Mouse (Mus musculus) hindbrain, embryonic 10.5 days (tissue): ENCODE measurements around the gene Tuba1a. TPM values are rescaled to one million over a fixed set of nuclear protein-coding genes. Genes with fewer than 3 reads are reported as not detected.
A peak's percentile ranks its signal among the peaks of the same experiment; 100 is the strongest.
"Not testable (repeated sequence)": the region's sequence is repeated elsewhere in the genome, so short reads cannot be mapped to it uniquely, and the experiment has no call there.

Experiments
- DNase-seq: peaks from one replicate; pipeline ENCODE4 v3.0.0-alpha.2; 2017; ENCODE audit warnings: low spot score
- H3K27ac ChIP-seq: fragments of 300-500 bp; sonication (generic); 2 replicates; pipeline ENCODE4 v1.5.1; 2016; ENCODE audit warnings: mild to moderate bottlenecking, moderate library complexity
- H3K27me3 ChIP-seq: fragments of 300-500 bp; sonication (generic); 2 replicates; pipeline ENCODE4 v1.6.1; 2016; ENCODE audit warnings: mild to moderate bottlenecking; ENCODE audit not compliant: poor library complexity, insufficient read depth, severe bottlenecking
- H3K36me3 ChIP-seq: fragments of 300-500 bp; sonication (generic); 2 replicates; pipeline ENCODE4 v1.6.1; 2016; ENCODE audit warnings: mild to moderate bottlenecking, moderate library complexity
- H3K4me1 ChIP-seq: fragments of 300-500 bp; sonication (generic); replicated peaks from 2 replicates; pipeline ENCODE4 v1.6.1; 2016; ENCODE audit warnings: mild to moderate bottlenecking
- H3K4me3 ChIP-seq: fragments of 300-500 bp; sonication (generic); 2 replicates; pipeline ENCODE4 v1.5.1; 2016; ENCODE audit warnings: mild to moderate bottlenecking, moderate library complexity
- H3K9me3 ChIP-seq: fragments of 300-500 bp; sonication (generic); 2 replicates; pipeline ENCODE4 v1.6.1; 2016; ENCODE audit warnings: mild to moderate bottlenecking, moderate library complexity
- WGBS: fragments of 180-500 bp; shearing (Covaris S2); methylation state at CpG from one replicate; pipeline ENCODE4 v1.1.7; 2016; 5-methylcytosine and 5-hydroxymethylcytosine counted together
- polyA plus RNA-seq: library from polyadenylated mRNA; unstranded; fragments of >200 nt; fragmentation: Nextera tagmentation; extraction: Ambion mirVana; gene quantifications from 2 replicates; pipeline ENCODE4 v1.2.1, GENCODE M21; 2016

Gene Tuba1a
- polyA plus RNA-seq, 1 experiment from 2014 or later, result 8,764 TPM

- no peak overlapping the region for H3K27ac ChIP-seq
- peaks cover 6% of the 10 kb centered on the region for H3K4me1 ChIP-seq
- H3K4me3 ChIP-seq, result no peak overlapping the region
- no peak for DNase-seq
- WGBS, result 91% methylated on average over 2 of the region's 2 CpGs
- peaks cover 8% of the 10 kb centered on the region; the same call in 1 of the 2 replicates for H3K36me3 ChIP-seq
- H3K27me3 ChIP-seq, result no peaks in the 10 kb centered on the region
- no peaks in the 10 kb centered on the region for H3K9me3 ChIP-seq
These were observed 30.4 kb downstream of the Tuba1a start for GRCm38 (mm10) chr15:98923031-98923537.

DNA sequence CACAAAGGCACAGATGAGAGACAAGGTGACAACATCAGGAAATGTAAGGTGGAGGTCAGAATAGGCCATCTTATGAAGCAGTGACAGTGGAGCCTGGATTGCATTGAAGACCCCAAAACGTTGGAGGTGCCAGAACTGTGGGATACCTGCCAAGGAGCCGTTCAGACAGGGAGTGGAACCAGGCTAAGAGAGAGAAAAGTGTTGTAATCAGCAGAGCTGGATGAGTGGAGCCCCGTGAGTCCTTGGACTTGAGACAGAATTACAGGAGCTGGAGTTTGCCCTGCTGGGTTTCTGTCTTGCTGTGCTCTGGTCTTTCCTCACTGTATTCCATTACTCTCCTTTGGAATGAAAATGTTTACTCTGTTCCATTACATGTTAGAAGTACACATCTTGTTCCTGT lies 30.9 kb downstream of the Tuba1a start:
- no peak for DNase-seq
- Histone ChIP-seq H3K4me3 (no peak overlapping the region), H3K9me3 (no peaks in the 10 kb centered on the region), H3K27me3 (no peaks in the 10 kb centered on the region), H3K27ac (no peak overlapping the region), H3K36me3 (peaks cover 8% of the 10 kb centered on the region; the same call in 1 of the 2 replicates), H3K4me1 (peaks cover 7% of the 10 kb centered on the region)
- 63% methylated on average over 3 of the region's 3 CpGs for WGBS

- peaks cover 8% of the 10 kb centered on the region; the same call in 1 of the 2 replicates for H3K36me3 ChIP-seq
- H3K9me3 ChIP-seq, result no peaks in the 10 kb centered on the region
- 87% methylated on average over 5 of the region's 5 CpGs for WGBS
- no peak for DNase-seq
- no peak overlapping the region for H3K4me3 ChIP-seq
- H3K4me1 ChIP-seq, result peaks cover 18% of the 10 kb centered on the region
- no peaks in the 10 kb centered on the region for H3K27me3 ChIP-seq
- no peak overlapping the region for H3K27ac ChIP-seq
These were observed 32.0 kb downstream of the Tuba1a start for GRCm38 (mm10) chr15:98921510-98921909.

DNA sequence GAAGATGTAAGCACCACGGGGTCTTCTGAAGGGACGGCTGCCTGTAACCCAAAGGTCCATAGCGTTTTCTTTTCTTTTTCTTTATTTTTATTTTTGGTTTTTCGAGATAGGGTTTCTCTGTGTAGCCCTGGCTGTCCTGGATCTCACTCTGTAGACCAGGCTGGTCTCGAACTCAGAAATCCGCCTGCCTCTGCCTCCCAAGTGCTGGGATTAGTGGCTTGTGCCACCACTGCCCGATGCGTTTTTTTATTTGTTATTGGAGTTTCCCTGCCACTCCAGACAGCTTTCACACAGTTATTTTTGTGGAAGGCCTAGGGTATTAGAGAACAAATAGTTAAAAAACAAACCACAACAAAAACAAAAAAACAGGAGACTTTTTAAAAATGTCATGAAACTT lies 35.0 kb downstream of the Tuba1a start:
- H3K4me3 ChIP-seq, result peak overlapping the region; percentile 95
- WGBS, result 28% methylated on average over 8 of the region's 8 CpGs
- peak overlapping the region; percentile 96 for H3K27ac ChIP-seq
- H3K9me3 ChIP-seq, H3K27me3 ChIP-seq, DNase-seq: not testable (repeated sequence)
- peaks cover 29% of the 10 kb centered on the region for H3K36me3 ChIP-seq
- H3K4me1 ChIP-seq, result peaks cover 35% of the 10 kb centered on the region

DNA sequence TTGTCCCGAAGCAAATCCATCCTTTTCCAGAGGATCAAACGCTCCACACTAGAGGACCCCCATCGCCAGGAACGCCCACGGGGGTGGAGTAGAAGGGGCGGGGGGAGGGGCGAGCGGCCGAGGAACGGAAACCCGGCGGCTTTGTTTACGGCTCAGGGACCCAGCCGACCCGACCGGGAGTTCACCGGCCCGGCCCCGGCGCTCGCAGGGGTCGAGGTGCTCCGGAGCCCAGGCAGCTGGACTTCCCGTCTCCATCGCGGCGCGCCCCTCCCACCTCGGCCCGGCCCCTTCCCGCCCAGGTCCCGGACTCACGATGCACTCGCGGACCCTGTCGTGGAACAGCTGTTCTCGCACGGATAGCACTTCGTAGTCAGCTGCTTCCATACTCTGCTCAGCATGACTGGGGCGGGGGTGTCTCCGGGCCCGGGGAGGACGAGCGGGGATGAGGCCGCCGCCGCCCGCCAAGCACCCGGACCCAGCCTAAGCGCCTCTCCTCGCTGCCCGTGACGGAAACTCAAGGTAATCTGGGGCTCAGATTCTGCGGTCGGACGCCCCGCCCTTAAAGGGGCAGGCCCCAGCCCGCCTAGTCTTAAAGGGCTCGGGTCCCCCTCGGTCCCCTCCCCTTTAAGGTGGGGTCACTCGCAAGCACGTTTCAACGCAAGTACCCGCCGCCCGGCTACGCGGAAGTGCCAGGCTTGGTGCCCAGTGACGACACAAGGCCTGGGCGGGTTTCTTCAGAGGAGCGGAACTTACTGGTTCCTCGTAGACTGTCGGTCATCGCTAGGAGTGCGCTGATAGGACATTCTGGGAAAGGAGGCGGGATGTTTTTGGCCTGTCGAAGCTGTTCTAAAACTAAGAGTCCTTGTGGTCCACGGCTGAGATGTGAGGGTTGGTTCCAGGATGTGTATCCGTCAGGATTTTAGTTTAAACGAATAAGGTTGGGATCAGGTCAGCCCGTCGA lies 35.7 kb downstream of the Tuba1a start, which contains the start of gene Lmbr1l:
Gene Lmbr1l (minus strand): TSS at position 694 of the 961 bp plus-strand sequence.
- peak; percentile 99 for DNase-seq
- Histone ChIP-seq H3K4me1 (peaks cover 35% of the 10 kb centered on the region), H3K9me3 (no peaks in the 10 kb centered on the region), H3K27ac (peak within 1 kb of the TSS; percentile 96), H3K36me3 (peaks cover 35% of the 10 kb centered on the region), H3K4me3 (peak within 1 kb of the TSS; percentile 95), H3K27me3 (no peaks in the 10 kb centered on the region)
- WGBS, result under 1% methylated on average over 82 of the region's 82 CpGs

- H3K36me3 ChIP-seq, result peaks cover 43% of the 10 kb centered on the region
- H3K27me3 ChIP-seq, result no peaks in the 10 kb centered on the region
- DNase-seq, result no peak
- H3K9me3 ChIP-seq, result no peaks in the 10 kb centered on the region
- H3K4me3 ChIP-seq, result peak overlapping the region; percentile 95
- H3K4me1 ChIP-seq, result peaks cover 35% of the 10 kb centered on the region
- H3K27ac ChIP-seq, result peak overlapping the region; percentile 96
- 0% methylated on average over 14 of the region's 14 CpGs for WGBS
These were observed 36.4 kb downstream of the Tuba1a start for GRCm38 (mm10) chr15:98917091-98917490.

GRCm38 (mm10) chr15:98916016-98916415 lies 37.5 kb downstream of the Tuba1a start:
- Histone ChIP-seq H3K27ac (peak overlapping the region; percentile 96; the same call in 1 of the 2 replicates), H3K9me3 (no peaks in the 10 kb centered on the region), H3K36me3 (peaks cover 48% of the 10 kb centered on the region), H3K4me1 (peaks cover 35% of the 10 kb centered on the region), H3K27me3 (no peaks in the 10 kb centered on the region), H3K4me3 (peak overlapping the region; percentile 95)
- no peak for DNase-seq
- WGBS, result 95% methylated on average over 4 of the region's 4 CpGs

DNA sequence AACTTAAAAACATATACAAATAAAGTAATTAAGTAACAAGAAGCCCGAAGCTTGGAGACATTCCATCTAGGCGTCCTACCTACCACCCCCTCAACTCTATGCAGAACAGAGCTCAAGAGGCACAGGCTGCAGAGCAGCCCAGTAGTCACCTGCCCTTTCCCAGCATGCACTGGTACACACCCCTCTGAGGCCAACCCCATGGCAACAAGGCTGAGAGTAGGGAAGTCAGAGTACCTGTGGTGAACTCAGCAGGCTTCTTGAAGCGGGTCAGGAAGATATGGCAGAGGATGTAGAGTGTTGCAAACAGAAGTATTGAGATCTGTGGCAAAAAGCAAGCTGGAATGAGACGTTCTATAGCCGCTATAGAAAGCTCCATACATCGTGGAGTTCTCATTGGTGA lies 38.6 kb downstream of the Tuba1a start:
- 93% methylated on average over 6 of the region's 6 CpGs for WGBS
- DNase-seq, result no peak
- Histone ChIP-seq H3K27me3 (no peaks in the 10 kb centered on the region), H3K9me3 (no peaks in the 10 kb centered on the region), H3K36me3 (peaks cover 59% of the 10 kb centered on the region), H3K4me3 (no peak overlapping the region; the same call in 1 of the 2 replicates), H3K27ac (no peak overlapping the region), H3K4me1 (peaks cover 35% of the 10 kb centered on the region)

DNA sequence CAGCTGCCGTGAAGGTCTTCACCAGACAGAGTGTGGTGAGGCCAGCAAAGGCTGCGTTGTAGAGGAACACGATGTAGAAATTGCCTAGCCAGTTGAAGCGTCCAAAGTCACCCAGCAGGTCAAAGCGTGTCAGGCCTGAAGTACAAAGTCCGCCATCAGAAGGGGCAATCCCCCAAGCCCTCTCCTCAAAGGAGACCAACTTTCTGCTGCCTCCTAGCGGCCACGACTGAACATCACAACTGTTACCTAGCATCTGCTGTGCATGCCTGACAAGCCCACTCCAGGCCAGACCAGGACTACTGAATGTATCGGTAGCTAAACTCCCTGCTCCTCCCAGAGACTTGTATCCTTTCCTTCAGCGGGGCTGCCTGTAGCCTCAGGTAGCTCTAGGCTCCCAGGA lies 48.8 kb downstream of the Tuba1a start:
- Histone ChIP-seq H3K4me3 (no peak overlapping the region), H3K27me3 (peaks cover 11% of the 10 kb centered on the region), H3K4me1 (0 out of 2 replicates have a peak, but pooled peaks cover 7% of the 10 kb centered on the region), H3K9me3 (no peaks in the 10 kb centered on the region), H3K36me3 (peaks cover 74% of the 10 kb centered on the region), H3K27ac (peak overlapping the region; percentile 6; the same call in 1 of the 2 replicates)
- peak; percentile 73 for DNase-seq
- WGBS, result 31% methylated on average over 10 of the region's 10 CpGs

GRCm38 (mm10) chr15:98902600-98902999 lies 50.9 kb downstream of the Tuba1a start:
- H3K4me1 ChIP-seq, result peaks cover 18% of the 10 kb centered on the region
- peaks cover 53% of the 10 kb centered on the region for H3K36me3 ChIP-seq
- peaks cover 31% of the 10 kb centered on the region for H3K27me3 ChIP-seq
- H3K9me3 ChIP-seq, result no peaks in the 10 kb centered on the region
- no peak for DNase-seq
- no peak overlapping the region for H3K4me3 ChIP-seq
- WGBS, result 94% methylated on average over 2 of the region's 2 CpGs
- H3K27ac ChIP-seq, result no peak overlapping the region

- H3K36me3 ChIP-seq, result peaks cover 43% of the 10 kb centered on the region
- no peak overlapping the region for H3K27ac ChIP-seq
- DNase-seq, result no peak
- H3K4me1 ChIP-seq, result peaks cover 27% of the 10 kb centered on the region
- H3K27me3 ChIP-seq, result peaks cover 42% of the 10 kb centered on the region
- 80% methylated on average over 1 of the region's 1 CpGs for WGBS
- no peak overlapping the region for H3K4me3 ChIP-seq
- no peaks in the 10 kb centered on the region for H3K9me3 ChIP-seq
These were observed 52.0 kb downstream of the Tuba1a start for GRCm38 (mm10) chr15:98901530-98901929.
